Mouse (Mus musculus) thymus, adult 2 months (tissue): ENCODE measurements at regions not wholly inside any gene's neighbourhood (a gene's known extent, or its start where the extent isn't known, plus 50 kb on each side); places are given as distances from the start of the nearest gene placed in this dataset.

ENCODE experiments used
- DNase-seq: peaks from one replicate; pipeline ENCODE4 v3.0.0; 2021
- H3K27ac ChIP-seq: fragments of 200-500 bp; 2 replicates; pipeline ENCODE4 v1.5.1; 2012; ENCODE audit warnings: low read length, control low read depth; ENCODE audit not compliant: control insufficient read depth, insufficient read depth
- H3K27me3 ChIP-seq: fragments of 200-500 bp; 2 replicates; pipeline ENCODE4 v1.6.1; 2012; ENCODE audit warnings: mild to moderate bottlenecking, low read length, moderate library complexity, mixed read lengths; ENCODE audit not compliant: control insufficient read depth, insufficient read depth
- H3K36me3 ChIP-seq: fragments of 200-500 bp; 2 replicates; pipeline ENCODE4 v1.6.1; 2012; ENCODE audit warnings: mild to moderate bottlenecking, low read length, moderate library complexity; ENCODE audit not compliant: control insufficient read depth, insufficient read depth
- H3K4me1 ChIP-seq: fragments of 200-500 bp; replicated peaks from 2 replicates; pipeline ENCODE4 v1.6.1; 2012; ENCODE audit warnings: low read length; ENCODE audit not compliant: control insufficient read depth, insufficient read depth
- H3K4me3 ChIP-seq: fragments of 200-500 bp; 2 replicates; pipeline ENCODE4 v1.5.1; 2012; ENCODE audit warnings: mild to moderate bottlenecking, low read length, control low read depth, moderate library complexity; ENCODE audit not compliant: control insufficient read depth, insufficient read depth
- CTCF ChIP-seq: fragments of 200-500 bp; IDR thresholded peaks from 2 replicates; pipeline ENCODE4 v1.5.1; 2012; ENCODE audit warnings: mild to moderate bottlenecking, control low read depth, low read length, moderate library complexity, borderline replicate concordance; ENCODE audit not compliant: control insufficient read depth, poor library complexity, insufficient read depth; ENCODE audit errors: extremely low read depth
- POLR2A ChIP-seq: fragments of 200-500 bp; IDR thresholded peaks from 2 replicates; pipeline ENCODE4 v1.6.1; 2012; ENCODE audit warnings: mild to moderate bottlenecking, low read length, control low read depth, moderate library complexity; ENCODE audit not compliant: control insufficient read depth, poor library complexity, insufficient read depth; ENCODE audit errors: extremely low read depth
- WGBS: fragments of 180-500 bp; shearing (Covaris S2); methylation state at CpG from one replicate; pipeline ENCODE4 v1.1.7; 2018; 5-methylcytosine and 5-hydroxymethylcytosine counted together

DNA sequence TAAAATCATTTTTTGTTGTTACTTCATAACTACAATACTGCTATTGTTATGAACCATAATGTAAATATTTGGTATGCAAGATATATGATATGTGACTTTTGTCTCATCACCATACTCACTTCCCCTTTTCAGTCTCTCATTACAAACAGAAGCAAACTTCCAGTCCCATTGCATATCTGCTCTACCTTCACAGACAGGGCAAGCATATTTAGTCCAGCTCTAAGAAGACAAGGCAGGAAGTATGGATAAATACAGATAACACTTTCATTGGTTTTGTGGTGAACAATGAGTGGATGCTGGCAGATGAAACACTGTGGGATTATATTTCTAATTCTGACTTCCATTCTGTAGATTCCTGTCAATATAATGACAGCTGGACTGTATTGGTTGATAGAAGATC lies 858.0 kb upstream of the Zeb2 start:
- TF ChIP-seq CTCF = no peak
- TF ChIP-seq POLR2A = no peak
- no peak for DNase-seq
- Histone ChIP-seq H3K4me3 (no peak overlapping the region), H3K27ac (no peak overlapping the region), H3K36me3 (no peaks in the 10 kb centered on the region), H3K4me1 (no peaks in the 10 kb centered on the region), H3K27me3 (no peaks in the 10 kb centered on the region)

GRCm38 (mm10) chr2:45968635-45969034 lies 851.4 kb upstream of the Zeb2 start:
- no peak overlapping the region for H3K4me3 ChIP-seq
- 93% methylated on average over 5 of the region's 5 CpGs for WGBS
- H3K36me3 ChIP-seq = no peaks in the 10 kb centered on the region
- H3K4me1 ChIP-seq = no peaks in the 10 kb centered on the region
- no peak for TF ChIP-seq CTCF
- TF ChIP-seq POLR2A = no peak
- H3K27ac ChIP-seq = no peak overlapping the region
- H3K27me3 ChIP-seq = no peaks in the 10 kb centered on the region
- no peak for DNase-seq

GRCm38 (mm10) chr2:45956792-45957330 lies 839.7 kb upstream of the Zeb2 start:
- H3K27ac ChIP-seq = no peak overlapping the region
- WGBS = 93% methylated on average over 4 of the region's 4 CpGs
- H3K4me3 ChIP-seq = no peak overlapping the region
- no peaks in the 10 kb centered on the region for H3K4me1 ChIP-seq
- no peaks in the 10 kb centered on the region for H3K27me3 ChIP-seq
- H3K36me3 ChIP-seq = no peaks in the 10 kb centered on the region
- no peak for DNase-seq
- TF ChIP-seq CTCF = no peak
- no peak for TF ChIP-seq POLR2A

- no peak overlapping the region for H3K27ac ChIP-seq
- TF ChIP-seq POLR2A (no peak), CTCF (no peak)
These were observed 831.6 kb upstream of the Zeb2 start for GRCm38 (mm10) chr2:45948758-45949157.

DNA sequence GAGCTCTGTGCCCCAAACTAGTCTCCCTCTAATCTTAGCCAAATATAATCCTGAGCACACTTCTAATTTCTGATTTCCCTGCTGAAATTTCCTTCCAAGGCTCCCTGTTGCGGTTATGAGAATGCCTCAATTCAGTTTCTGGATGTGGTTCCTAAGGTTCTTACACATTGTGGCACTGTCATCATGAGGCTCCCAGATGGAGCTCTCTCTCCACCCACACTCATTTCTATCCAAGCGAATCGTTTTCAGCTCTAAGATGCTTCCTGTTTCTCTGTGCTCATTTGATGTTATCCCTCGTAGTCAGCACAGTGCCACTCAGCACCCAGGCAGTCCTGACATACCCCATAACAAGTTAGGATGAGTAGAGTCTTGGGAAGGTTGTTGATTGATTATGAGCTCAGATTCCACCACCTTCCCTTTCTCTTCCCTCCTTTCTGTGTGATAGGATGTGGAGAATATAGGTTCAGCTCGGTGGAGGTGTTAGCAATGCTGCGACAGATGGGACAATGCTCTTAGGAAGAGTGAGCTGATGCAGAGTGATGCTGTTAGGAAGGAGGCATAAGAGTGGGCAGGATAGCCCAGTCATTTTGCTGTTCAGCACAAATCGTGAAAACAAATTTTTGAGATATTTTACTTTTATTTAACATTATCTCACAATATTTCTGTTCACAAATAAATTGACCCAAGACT lies 808.7 kb upstream of the Zeb2 start:
- WGBS = 76% methylated on average over 7 of the region's 7 CpGs
- no peaks in the 10 kb centered on the region for H3K4me1 ChIP-seq
- no peaks in the 10 kb centered on the region for H3K27me3 ChIP-seq
- H3K36me3 ChIP-seq = no peaks in the 10 kb centered on the region
- TF ChIP-seq POLR2A = no peak
- TF ChIP-seq CTCF = no peak
- H3K4me3 ChIP-seq = no peak overlapping the region
- no peak for DNase-seq
- H3K27ac ChIP-seq = no peak overlapping the region

More at GRCm38 (mm10) chr2:45948758-45949157, 831.6 kb upstream of the Zeb2 start:
- H3K36me3 ChIP-seq = no peaks in the 10 kb centered on the region
- H3K4me3 ChIP-seq = no peak overlapping the region
- DNase-seq = no peak
- no peaks in the 10 kb centered on the region for H3K4me1 ChIP-seq
- WGBS = 89% methylated on average over 1 of the region's 1 CpGs
- no peaks in the 10 kb centered on the region for H3K27me3 ChIP-seq

DNA sequence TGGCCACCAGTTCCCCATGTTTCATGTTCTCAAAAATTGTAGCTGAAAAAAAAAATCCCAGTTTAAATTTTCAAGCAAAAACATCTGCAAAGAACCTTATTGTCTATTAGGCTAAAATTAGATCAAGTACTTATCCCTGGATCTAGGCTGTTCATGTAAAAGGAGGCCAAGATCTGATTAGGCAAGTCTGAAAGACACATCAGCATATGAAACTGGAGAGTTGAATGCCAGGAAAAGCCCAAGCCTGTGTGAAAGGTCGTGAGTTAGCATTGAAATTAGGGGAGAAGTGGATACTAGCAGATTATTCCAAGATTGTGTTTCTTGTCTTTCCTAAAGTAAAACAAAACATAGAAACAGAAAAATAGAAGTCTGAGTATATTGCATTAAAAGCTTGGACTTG lies 791.7 kb upstream of the Zeb2 start:
- WGBS = 81% methylated on average over 1 of the region's 1 CpGs
- no peak for DNase-seq

More for the DNA sequence above, 791.7 kb upstream of the Zeb2 start:
- Histone ChIP-seq H3K36me3 (no peaks in the 10 kb centered on the region), H3K4me1 (no peaks in the 10 kb centered on the region), H3K4me3 (no peak overlapping the region), H3K27ac (no peak overlapping the region), H3K27me3 (no peaks in the 10 kb centered on the region)
- no peak for TF ChIP-seq CTCF
- no peak for TF ChIP-seq POLR2A
